In genomic region chr6:82771981-82772409, GRCm38 (mm10) we compare ENCODE assay signal across 8 mouse cellular contexts. TPM values are rescaled to one million over a fixed set of nuclear protein-coding genes. Genes with fewer than 3 reads are reported as not detected.
A peak's percentile ranks its signal among the peaks of the same experiment; 100 is the strongest.
DNase-seq lines count a peak whose midpoint lies in the region; ATAC-seq lines count a peak whose summit lies in the region.

No protein-coding gene starts in this region.

- peak overlapping the region; percentile 58 for H3K4me3 ChIP-seq in embryonic facial prominence, embryonic 12.5 days
- peak overlapping the region; percentile 59 for H3K4me3 ChIP-seq in intestine, embryonic 15.5 days (replicated peaks)
- H3K4me3 ChIP-seq in neural tube, embryonic 11.5 days (ENCODE audit: low read depth, low read length): peak overlapping the region; percentile 50

- no peaks in the 10 kb centered on the region for H3K9me3 ChIP-seq in embryonic facial prominence, embryonic 12.5 days
- H3K9me3 ChIP-seq in intestine, embryonic 15.5 days: no peaks in the 10 kb centered on the region
- no peaks in the 10 kb centered on the region for H3K9me3 ChIP-seq in neural tube, embryonic 11.5 days (ENCODE audit: control insufficient read depth, low read length)

- H3K9ac ChIP-seq in embryonic facial prominence, embryonic 12.5 days: no peak overlapping the region
- peak overlapping the region; percentile 71; the same call in 1 of the 2 replicates for H3K9ac ChIP-seq in intestine, embryonic 15.5 days
- H3K9ac ChIP-seq in neural tube, embryonic 11.5 days (ENCODE audit: low read length): 0 out of 2 replicates have a peak overlapping the region, but pooled peaks have one; percentile 24

- H3K27ac ChIP-seq in embryonic facial prominence, embryonic 12.5 days: no peak overlapping the region
- H3K27ac ChIP-seq in intestine, embryonic 15.5 days: peak overlapping the region; percentile 83; the same call in 1 of the 2 replicates
- no peak overlapping the region for H3K27ac ChIP-seq in neural tube, embryonic 11.5 days (ENCODE audit: low read depth, low read length)

- H3K36me3 ChIP-seq in embryonic facial prominence, embryonic 12.5 days: no peaks in the 10 kb centered on the region
- no peaks in the 10 kb centered on the region for H3K36me3 ChIP-seq in intestine, embryonic 15.5 days
- no peaks in the 10 kb centered on the region for H3K36me3 ChIP-seq in neural tube, embryonic 11.5 days (ENCODE audit: control insufficient read depth, insufficient read depth, low read length)

- H3K27me3 ChIP-seq in embryonic facial prominence, embryonic 12.5 days: no peaks in the 10 kb centered on the region
- no peaks in the 10 kb centered on the region for H3K27me3 ChIP-seq in intestine, embryonic 15.5 days (replicated peaks)
- no peaks in the 10 kb centered on the region for H3K27me3 ChIP-seq in neural tube, embryonic 11.5 days (ENCODE audit: control insufficient read depth, insufficient read depth, low read length)

- H3K4me2 ChIP-seq in embryonic facial prominence, embryonic 12.5 days (replicated peaks): peak overlapping the region; percentile 92
- peak overlapping the region; percentile 93 for H3K4me2 ChIP-seq in intestine, embryonic 15.5 days (replicated peaks)
- peak overlapping the region; percentile 98 for H3K4me2 ChIP-seq in neural tube, embryonic 11.5 days (ENCODE audit: low read depth)

- peaks cover 16% of the 10 kb centered on the region for H3K4me1 ChIP-seq in embryonic facial prominence, embryonic 12.5 days
- peaks cover 17% of the 10 kb centered on the region for H3K4me1 ChIP-seq in intestine, embryonic 15.5 days (replicated peaks)
- peaks cover 8% of the 10 kb centered on the region; the same call in 1 of the 2 replicates for H3K4me1 ChIP-seq in neural tube, embryonic 11.5 days (ENCODE audit: control insufficient read depth, insufficient read depth, low read length)

- no peak for ATAC-seq in embryonic facial prominence, embryonic 12.5 days (ENCODE audit: insufficient number of reproducible peaks, insufficient read depth, low FRiP score, low TSS enrichment)
- no peak for ATAC-seq in intestine, embryonic 15.5 days
- ATAC-seq in neural tube, embryonic 11.5 days (ENCODE audit: insufficient read depth, low FRiP score, low TSS enrichment): no peak

- 2% methylated on average over 10 of the region's 10 CpGs for WGBS in embryonic facial prominence, embryonic 12.5 days
- WGBS in intestine, embryonic 15.5 days: 4% methylated on average over 10 of the region's 10 CpGs
- WGBS in neural tube, embryonic 11.5 days: under 1% methylated on average over 10 of the region's 10 CpGs

- peak; percentile 73 for DNase-seq in 3T3-L1 (ENCODE audit: low read depth, low spot score)
- DNase-seq in CD4-positive helper T cell, adult 2 months (ENCODE audit: low read depth, low spot score): peak; percentile 55
- DNase-seq in neural tube, embryonic 11.5 days (ENCODE audit: low spot score): peak; percentile 36
- no peak for DNase-seq in spleen, adult 12 weeks (ENCODE audit: low spot score)
- no peak for DNase-seq in adrenal gland, postnatal 10 days
- no peak for DNase-seq in layer of hippocampus, postnatal 25 days (ENCODE audit: extremely low spot score in 1 of 2, low spot score in 1 of 2)

RNA-seq across cellular contexts. Expression of gene Hk2, which starts 2.3 kb away (rescaled TPM):
- polyA plus RNA-seq in embryonic facial prominence, embryonic 12.5 days (2016; fragmentation: Nextera tagmentation; extraction: Ambion mirVana): 14.8 and 16.0 TPM in 2 replicates
- 18.8 and 22.0 TPM in 2 replicates for polyA plus RNA-seq in intestine, embryonic 15.5 days (2015; fragmentation: Nextera tagmentation; extraction: Ambion mirVana)
- polyA plus RNA-seq in neural tube, embryonic 11.5 days (2014; fragmentation: Nextera tagmentation; extraction: Ambion mirVana): 15.6 and 19.3 TPM in 2 replicates
- total RNA-seq in adrenal gland, postnatal 10 days (2021): 100 to 1,000 TPM in 1 of 2 experiments, 10 to 100 TPM in 1; 55.7 to 119 TPM
- 1 to 10 TPM; 7.1 to 8.8 TPM for total RNA-seq in layer of hippocampus, postnatal 25 days (2021)

Comparison
In these comparisons a context has a peak if more than half of its experiments do, and no peak if none do; other contexts are left out.
1. DNase-seq: peak in 3T3-L1 (single experiment), CD4-positive helper T cell, adult 2 months (single experiment) and neural tube, embryonic 11.5 days (single experiment); none in spleen, adult 12 weeks (single experiment), adrenal gland, postnatal 10 days (single experiment) and layer of hippocampus, postnatal 25 days (0 of 2).
2. Peak in every context shown above with its lines, with median percentiles within 50 percentile points of each other: H3K4me2 ChIP-seq and H3K4me3 ChIP-seq.